Mouse (Mus musculus): ENCODE measurements around the gene Ubxn1. TPM values are rescaled to one million over a fixed set of nuclear protein-coding genes. Genes with fewer than 3 reads are reported as not detected.
A peak's percentile ranks its signal among the peaks of the same experiment; 100 is the strongest.

Ubxn1 gene
- polyA plus RNA-seq, 1 experiment from 2014 or later = 144 TPM

- peak; percentile 4 for DNase-seq (ENCODE audit: low spot score)
- ATAC-seq (ENCODE audit: low read depth) = no peak
- Histone ChIP-seq H3K36me3 (ENCODE audit: control insufficient read depth, insufficient read depth, low read length) (peaks cover 37% of the 10 kb centered on the region), H3K27me3 (replicated peaks; ENCODE audit: control insufficient read depth, insufficient read depth, low read length) (no peaks in the 10 kb centered on the region), H3K9me3 (ENCODE audit: control insufficient read depth, low read length) (no peaks in the 10 kb centered on the region), H3K9ac (ENCODE audit: low read depth, low read length) (peak overlapping the region; percentile 97), H3K4me2 (ENCODE audit: low read depth, low read length) (peak overlapping the region; percentile 90), H3K4me1 (ENCODE audit: control insufficient read depth, insufficient read depth, low read length) (peaks cover 16% of the 10 kb centered on the region), H3K27ac (replicated peaks; ENCODE audit: low read depth, low read length) (peak overlapping the region; percentile 88), H3K4me3 (ENCODE audit: low read depth, low read length) (peak overlapping the region; percentile 98)
- WGBS = 8% methylated on average over 13 of the region's 13 CpGs
Measured at GRCm38 (mm10) chr19:8898576-8898975, 27.3 kb downstream of the Ubxn1 start.

- H3K9ac ChIP-seq (ENCODE audit: low read depth, low read length) = peak overlapping the region; percentile 97
- peak overlapping the region; percentile 98 for H3K4me3 ChIP-seq (ENCODE audit: low read depth, low read length)
- ATAC-seq (ENCODE audit: low read depth) = no peak
- WGBS = 51% methylated on average over 3 of the region's 3 CpGs
- H3K4me1 ChIP-seq (ENCODE audit: control insufficient read depth, insufficient read depth, low read length) = peaks cover 16% of the 10 kb centered on the region
- peak overlapping the region; percentile 90 for H3K4me2 ChIP-seq (ENCODE audit: low read depth, low read length)
- H3K9me3 ChIP-seq (ENCODE audit: control insufficient read depth, low read length) = no peaks in the 10 kb centered on the region
- peak; percentile 4 for DNase-seq (ENCODE audit: low spot score)
- H3K36me3 ChIP-seq (ENCODE audit: control insufficient read depth, insufficient read depth, low read length) = peaks cover 40% of the 10 kb centered on the region
- H3K27ac ChIP-seq (replicated peaks; ENCODE audit: low read depth, low read length) = no peak overlapping the region
- no peaks in the 10 kb centered on the region for H3K27me3 ChIP-seq (replicated peaks; ENCODE audit: control insufficient read depth, insufficient read depth, low read length)
Measured at GRCm38 (mm10) chr19:8899079-8899478, 27.8 kb downstream of the Ubxn1 start.

GRCm38 (mm10) chr19:8903412-8903811, 32.1 kb downstream of the Ubxn1 start:
- H3K4me2 ChIP-seq (ENCODE audit: low read depth, low read length) = no peak overlapping the region
- H3K27ac ChIP-seq (replicated peaks; ENCODE audit: low read depth, low read length) = no peak overlapping the region
- 93% methylated on average over 5 of the region's 5 CpGs for WGBS
- ATAC-seq (ENCODE audit: low read depth) (no peak), DNase-seq (ENCODE audit: low spot score) (no peak)
- no peaks in the 10 kb centered on the region for H3K27me3 ChIP-seq (replicated peaks; ENCODE audit: control insufficient read depth, insufficient read depth, low read length)
- H3K4me1 ChIP-seq (ENCODE audit: control insufficient read depth, insufficient read depth, low read length) = peaks cover 10% of the 10 kb centered on the region
- H3K9me3 ChIP-seq (ENCODE audit: control insufficient read depth, low read length) = no peaks in the 10 kb centered on the region
- peaks cover 64% of the 10 kb centered on the region for H3K36me3 ChIP-seq (ENCODE audit: control insufficient read depth, insufficient read depth, low read length)
- H3K4me3 ChIP-seq (ENCODE audit: low read depth, low read length) = no peak overlapping the region
- no peak overlapping the region for H3K9ac ChIP-seq (ENCODE audit: low read depth, low read length)

GRCm38 (mm10) chr19:8908531-8908930, 37.2 kb downstream of the Ubxn1 start:
- Histone ChIP-seq H3K27ac (replicated peaks; ENCODE audit: low read depth, low read length) (no peak overlapping the region), H3K4me1 (ENCODE audit: control insufficient read depth, insufficient read depth, low read length) (no peaks in the 10 kb centered on the region), H3K9ac (ENCODE audit: low read depth, low read length) (no peak overlapping the region), H3K27me3 (replicated peaks; ENCODE audit: control insufficient read depth, insufficient read depth, low read length) (no peaks in the 10 kb centered on the region), H3K36me3 (ENCODE audit: control insufficient read depth, insufficient read depth, low read length) (peaks cover 97% of the 10 kb centered on the region), H3K4me2 (ENCODE audit: low read depth, low read length) (no peak overlapping the region), H3K9me3 (ENCODE audit: control insufficient read depth, low read length) (no peaks in the 10 kb centered on the region), H3K4me3 (ENCODE audit: low read depth, low read length) (no peak overlapping the region)
- WGBS = 94% methylated on average over 6 of the region's 6 CpGs
- no peak for ATAC-seq (ENCODE audit: low read depth)
- DNase-seq (ENCODE audit: low spot score) = no peak

- Histone ChIP-seq H3K27ac (replicated peaks; ENCODE audit: low read depth, low read length) (no peak overlapping the region), H3K9ac (ENCODE audit: low read depth, low read length) (no peak overlapping the region), H3K36me3 (ENCODE audit: control insufficient read depth, insufficient read depth, low read length) (peaks cover 100% of the 10 kb centered on the region), H3K4me1 (ENCODE audit: control insufficient read depth, insufficient read depth, low read length) (no peaks in the 10 kb centered on the region), H3K4me2 (ENCODE audit: low read depth, low read length) (no peak overlapping the region), H3K9me3 (ENCODE audit: control insufficient read depth, low read length) (no peaks in the 10 kb centered on the region), H3K4me3 (ENCODE audit: low read depth, low read length) (no peak overlapping the region), H3K27me3 (replicated peaks; ENCODE audit: control insufficient read depth, insufficient read depth, low read length) (no peaks in the 10 kb centered on the region)
- no peak for DNase-seq (ENCODE audit: low spot score)
- ATAC-seq (ENCODE audit: low read depth) = no peak
- WGBS = 91% methylated on average over 5 of the region's 5 CpGs
Measured at GRCm38 (mm10) chr19:8911810-8912209, 40.5 kb downstream of the Ubxn1 start.

GRCm38 (mm10) chr19:8914212-8914611, 42.9 kb downstream of the Ubxn1 start:
- peaks cover 85% of the 10 kb centered on the region for H3K36me3 ChIP-seq (ENCODE audit: control insufficient read depth, insufficient read depth, low read length)
- no peaks in the 10 kb centered on the region for H3K9me3 ChIP-seq (ENCODE audit: control insufficient read depth, low read length)
- ATAC-seq (ENCODE audit: low read depth) = no peak
- H3K9ac ChIP-seq (ENCODE audit: low read depth, low read length) = no peak overlapping the region
- H3K4me1 ChIP-seq (ENCODE audit: control insufficient read depth, insufficient read depth, low read length) = no peaks in the 10 kb centered on the region
- WGBS = 97% methylated on average over 3 of the region's 3 CpGs
- H3K27me3 ChIP-seq (replicated peaks; ENCODE audit: control insufficient read depth, insufficient read depth, low read length) = no peaks in the 10 kb centered on the region
- DNase-seq (ENCODE audit: low spot score) = no peak
- no peak overlapping the region for H3K4me2 ChIP-seq (ENCODE audit: low read depth, low read length)
- no peak overlapping the region for H3K27ac ChIP-seq (replicated peaks; ENCODE audit: low read depth, low read length)
- no peak overlapping the region for H3K4me3 ChIP-seq (ENCODE audit: low read depth, low read length)

GRCm38 (mm10) chr19:8919000-8919399, 47.7 kb downstream of the Ubxn1 start:
- no peak overlapping the region for H3K27ac ChIP-seq (replicated peaks; ENCODE audit: low read depth, low read length)
- peaks cover 48% of the 10 kb centered on the region for H3K36me3 ChIP-seq (ENCODE audit: control insufficient read depth, insufficient read depth, low read length)
- H3K4me1 ChIP-seq (ENCODE audit: control insufficient read depth, insufficient read depth, low read length) = 0 out of 2 replicates have a peak, but pooled peaks cover 6% of the 10 kb centered on the region
- ATAC-seq (ENCODE audit: low read depth) = no peak
- no peaks in the 10 kb centered on the region for H3K27me3 ChIP-seq (replicated peaks; ENCODE audit: control insufficient read depth, insufficient read depth, low read length)
- no peak overlapping the region for H3K9ac ChIP-seq (ENCODE audit: low read depth, low read length)
- no peaks in the 10 kb centered on the region for H3K9me3 ChIP-seq (ENCODE audit: control insufficient read depth, low read length)
- no peak overlapping the region for H3K4me2 ChIP-seq (ENCODE audit: low read depth, low read length)
- no peak overlapping the region for H3K4me3 ChIP-seq (ENCODE audit: low read depth, low read length)
- no peak for DNase-seq (ENCODE audit: low spot score)
- WGBS = 92% methylated on average over 3 of the region's 3 CpGs

GRCm38 (mm10) chr19:8919684-8920072, 48.4 kb downstream of the Ubxn1 start:
- no peak for DNase-seq (ENCODE audit: low spot score)
- H3K4me2 ChIP-seq (ENCODE audit: low read depth, low read length) = peak overlapping the region; percentile 79
- 72% methylated on average over 6 of the region's 6 CpGs for WGBS
- H3K27ac ChIP-seq (replicated peaks; ENCODE audit: low read depth, low read length) = peak overlapping the region; percentile 85
- peak overlapping the region; percentile 81; the same call in 1 of the 2 replicates for H3K9ac ChIP-seq (ENCODE audit: low read depth, low read length)
- H3K36me3 ChIP-seq (ENCODE audit: control insufficient read depth, insufficient read depth, low read length) = peaks cover 42% of the 10 kb centered on the region
- ATAC-seq (ENCODE audit: low read depth) = no peak
- no peaks in the 10 kb centered on the region for H3K9me3 ChIP-seq (ENCODE audit: control insufficient read depth, low read length)
- no peaks in the 10 kb centered on the region for H3K27me3 ChIP-seq (replicated peaks; ENCODE audit: control insufficient read depth, insufficient read depth, low read length)
- peak overlapping the region; percentile 84 for H3K4me3 ChIP-seq (ENCODE audit: low read depth, low read length)
- 0 out of 2 replicates have a peak, but pooled peaks cover 6% of the 10 kb centered on the region for H3K4me1 ChIP-seq (ENCODE audit: control insufficient read depth, insufficient read depth, low read length)

- Histone ChIP-seq H3K4me3 (ENCODE audit: low read depth, low read length) (peak within 1 kb of the TSS; percentile 84), H3K27ac (replicated peaks; ENCODE audit: low read depth, low read length) (peak within 1 kb of the TSS; percentile 85), H3K4me2 (ENCODE audit: low read depth, low read length) (peak within 1 kb of the TSS; percentile 79), H3K36me3 (ENCODE audit: control insufficient read depth, insufficient read depth, low read length) (peaks cover 37% of the 10 kb centered on the region), H3K4me1 (ENCODE audit: control insufficient read depth, insufficient read depth, low read length) (0 out of 2 replicates have a peak, but pooled peaks cover 6% of the 10 kb centered on the region), H3K27me3 (replicated peaks; ENCODE audit: control insufficient read depth, insufficient read depth, low read length) (no peaks in the 10 kb centered on the region), H3K9me3 (ENCODE audit: control insufficient read depth, low read length) (no peaks in the 10 kb centered on the region), H3K9ac (ENCODE audit: low read depth, low read length) (peak within 1 kb of the TSS; percentile 81)
- ATAC-seq (ENCODE audit: low read depth) (peak; percentile 95), DNase-seq (ENCODE audit: low spot score) (peak; percentile 96)
- 5% methylated on average over 14 of the region's 50 CpGs for WGBS
Measured at GRCm38 (mm10) chr19:8920073-8920736, 48.9 kb downstream of the Ubxn1 start, which contains the start of gene B3gat3. TSS of gene B3gat3 (plus strand) at chr19:8920374.

Data from embryonic facial prominence, embryonic 14.5 days (tissue).